Mouse (Mus musculus) gastrocnemius, adult 18-20 months (tissue): ENCODE measurements at regions not wholly inside any gene's neighbourhood (a gene's known extent, or its start where the extent isn't known, plus 50 kb on each side); places are given as distances from the start of the nearest gene placed in this dataset.

Experiments
- DNase-seq: peaks from one replicate; pipeline ENCODE4 v3.0.0; 2021; ENCODE audit warnings: low spot score

DNA sequence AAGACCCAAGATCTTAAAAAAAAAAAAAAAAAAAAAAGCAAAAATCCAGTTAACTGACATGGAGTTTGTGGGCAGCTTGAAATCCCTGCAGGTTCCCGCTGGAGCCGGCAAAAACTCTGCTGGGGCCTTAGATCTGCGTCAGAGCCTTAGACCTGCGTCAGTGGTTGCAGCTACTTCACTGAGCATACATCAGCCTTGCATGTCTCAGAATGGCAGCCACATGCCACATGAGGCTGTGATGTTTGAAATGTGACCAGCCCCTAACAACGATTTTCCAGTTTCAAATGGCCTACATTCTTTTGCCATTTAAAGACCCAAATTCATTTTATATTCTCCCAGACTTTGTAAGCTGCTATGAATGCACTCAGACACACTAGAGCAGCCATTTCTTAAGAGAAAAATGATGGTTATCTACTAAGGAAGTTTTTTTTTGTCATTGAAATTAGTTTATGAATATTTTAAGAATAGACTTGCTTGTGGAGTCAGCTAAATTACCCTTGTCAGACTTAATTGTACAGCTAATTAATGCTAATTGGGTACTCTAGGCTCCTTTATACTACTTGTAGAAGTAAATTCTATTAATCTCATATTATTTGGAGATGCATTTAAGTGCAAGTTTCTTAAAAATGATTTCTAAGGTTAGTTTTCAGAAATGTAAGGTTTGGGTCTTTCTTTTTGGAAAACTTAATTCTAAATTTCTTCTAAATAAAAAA lies 70.8 kb downstream of the Toporsl start:
- DNase-seq = no peak

DNA sequence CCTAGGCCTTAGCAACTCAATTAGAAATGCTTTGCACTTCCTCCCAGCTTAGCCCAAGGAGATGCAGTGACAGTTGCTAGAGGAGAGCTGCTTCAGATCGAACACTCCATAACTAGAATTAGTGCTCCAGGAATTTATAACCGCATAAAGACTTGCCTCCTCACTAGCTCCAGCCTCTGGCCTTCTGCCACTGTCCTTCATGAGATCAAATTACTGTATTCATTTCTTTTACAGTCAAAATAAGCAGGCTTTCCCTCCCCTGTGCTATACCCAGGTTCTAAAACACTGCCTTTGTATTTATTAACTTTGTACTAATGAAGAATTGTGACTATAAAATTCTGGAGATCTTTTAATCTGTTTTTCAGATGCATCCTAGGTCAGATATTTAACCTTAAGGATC lies 104.8 kb upstream of the Olfr275 start:
- DNase-seq = no peak

DNA sequence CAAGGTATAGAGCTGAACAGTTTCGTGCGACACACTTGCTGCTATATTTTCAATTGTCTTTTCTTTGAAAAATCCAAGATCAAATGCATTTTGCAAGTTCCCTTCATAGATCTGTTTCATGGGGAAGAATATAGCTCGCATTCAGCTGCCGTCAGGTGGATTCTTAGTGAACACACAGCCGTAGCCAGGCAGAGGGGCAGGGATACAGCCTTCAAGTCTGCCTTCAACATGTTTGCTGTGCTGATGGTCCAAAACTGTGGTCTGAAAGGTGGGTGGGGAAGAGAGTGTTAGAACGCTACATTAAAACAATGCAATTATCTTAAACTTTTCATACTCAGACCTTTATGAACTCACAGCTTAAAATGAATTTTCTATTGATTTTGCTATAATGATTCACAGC lies 88.2 kb upstream of the Olfr275 start:
- DNase-seq = no peak

DNA sequence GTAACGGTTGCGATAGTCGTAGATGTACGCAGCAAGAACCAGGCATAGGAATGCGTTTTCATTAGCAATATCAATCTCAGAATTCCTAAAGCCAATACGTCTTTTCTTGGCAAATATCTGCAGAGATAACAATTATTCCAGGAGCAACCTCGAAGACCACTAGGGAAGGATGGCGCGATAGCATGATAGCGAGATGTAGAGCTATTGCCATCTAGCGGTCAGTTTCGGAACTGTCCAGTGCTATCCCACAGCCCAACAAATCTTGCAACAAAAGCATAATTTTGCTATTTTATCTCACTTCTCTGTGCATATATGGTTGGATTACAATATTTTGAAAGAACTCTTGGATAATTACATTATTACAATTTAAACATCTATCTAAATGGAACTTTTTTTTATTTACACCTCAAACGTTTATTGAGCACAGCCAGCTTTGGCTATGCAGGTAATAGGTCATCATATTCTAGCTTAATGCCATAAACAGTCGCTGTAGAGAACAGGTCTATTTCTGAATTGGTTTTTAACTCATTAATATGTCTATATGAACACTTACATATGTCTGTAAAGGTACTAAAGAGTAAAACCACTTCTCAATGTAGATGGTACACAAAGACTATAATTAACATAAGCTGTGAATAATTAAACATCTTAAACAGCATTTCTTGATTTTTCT lies 87.6 kb upstream of the Olfr275 start:
- peak; percentile 13 for DNase-seq

DNA sequence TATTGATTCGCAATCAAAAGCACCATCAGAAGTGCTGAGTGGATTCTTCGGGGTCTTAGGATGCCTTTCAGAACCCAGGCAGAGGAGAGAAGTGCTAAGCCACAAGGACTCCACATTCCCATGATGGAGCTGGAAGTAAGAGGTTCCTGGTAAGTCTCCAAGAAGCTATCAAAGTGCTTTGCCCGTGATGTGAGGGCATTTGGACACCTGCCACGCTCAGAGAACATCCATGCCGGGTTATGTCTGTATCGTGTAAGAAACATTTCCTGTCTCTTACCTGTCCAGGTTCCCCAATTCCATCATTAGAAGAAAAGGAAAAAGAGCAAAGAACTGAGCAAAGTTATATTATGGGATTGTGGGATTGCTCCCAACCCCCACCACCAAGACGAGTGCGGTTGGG lies 81.3 kb upstream of the Olfr275 start:
- no peak for DNase-seq

DNA sequence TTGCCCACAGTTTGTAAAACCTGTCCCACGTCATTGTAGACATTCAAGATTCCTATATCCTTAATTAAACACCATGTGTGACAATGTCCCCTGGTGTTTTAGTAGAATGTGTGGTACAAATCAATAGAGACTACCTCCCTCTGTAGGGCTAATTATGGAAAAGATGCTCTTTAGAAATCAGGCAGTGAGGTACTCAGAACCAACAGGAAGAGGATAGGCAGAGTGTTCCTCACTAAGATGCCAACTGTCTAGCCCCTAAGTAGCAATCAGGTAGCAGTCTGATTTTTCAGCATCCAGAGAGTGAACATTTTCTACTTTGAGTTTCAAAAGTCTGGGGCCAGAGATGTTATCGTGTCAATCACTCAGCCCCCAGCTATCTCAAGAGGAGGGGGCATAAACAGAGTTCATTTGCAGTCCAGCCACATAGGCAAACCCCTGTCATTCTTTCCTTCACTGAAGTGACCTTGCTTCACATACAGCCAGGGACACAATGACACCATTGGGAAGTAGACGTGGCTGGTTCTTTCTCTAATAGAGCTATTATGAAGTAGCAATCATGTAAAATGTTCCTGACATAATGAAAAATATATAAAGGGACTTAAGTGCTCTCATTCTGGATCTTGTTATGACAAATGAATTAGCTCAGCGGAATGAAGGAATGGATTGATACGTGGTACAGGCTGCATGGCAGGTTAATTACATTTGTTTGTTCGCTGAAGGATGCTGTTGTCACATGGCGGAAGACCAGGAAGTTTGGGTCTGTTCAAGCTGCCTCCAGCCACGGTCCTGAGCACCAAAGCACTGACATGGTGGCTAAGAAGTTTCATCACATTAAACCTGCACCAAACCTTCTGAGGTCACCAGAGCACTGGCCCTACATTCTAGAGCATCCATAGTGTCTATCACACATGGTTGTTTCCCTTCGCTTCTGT lies 74.6 kb upstream of the Olfr275 start:
- DNase-seq = no peak

DNA sequence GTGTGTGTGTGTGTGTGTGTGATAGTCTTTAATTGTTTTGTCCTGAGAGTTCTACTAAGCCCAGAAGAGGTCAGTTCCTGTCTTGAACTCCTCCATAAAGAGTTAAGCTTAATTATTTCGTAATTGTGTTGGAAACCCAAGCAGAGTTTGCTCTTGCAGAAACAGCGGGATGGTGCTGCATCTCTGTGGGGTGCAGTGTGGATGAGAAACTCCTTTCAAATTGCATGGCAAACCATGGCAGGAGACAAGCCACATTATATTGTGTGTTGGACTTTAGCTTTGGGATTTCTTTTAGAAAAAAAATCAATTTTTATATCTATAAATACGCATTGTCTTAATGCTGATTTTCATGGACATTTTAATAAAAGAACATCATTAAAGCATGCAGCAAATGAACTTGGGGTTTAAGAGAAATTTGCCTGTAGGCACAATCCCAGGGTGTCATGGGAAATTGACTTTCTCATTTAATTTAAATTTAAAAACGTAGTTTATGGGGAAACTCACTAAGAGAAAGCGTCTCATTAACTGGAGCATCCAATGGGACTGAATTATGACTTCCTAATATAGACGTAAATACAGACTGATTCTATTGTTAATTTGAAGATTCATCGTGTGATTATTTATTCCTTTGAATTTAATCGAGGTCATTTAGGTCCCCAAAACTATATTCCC lies 61.4 kb upstream of the Olfr275 start:
- DNase-seq = no peak
